Mouse (Mus musculus) thymus, postnatal 0 days (tissue): ENCODE data around the gene Gm3893. TPM values are rescaled to one million over a fixed set of nuclear protein-coding genes. Genes with fewer than 3 reads are reported as not detected.
"Not testable (repeated sequence)": the region's sequence is repeated elsewhere in the genome, so short reads cannot be mapped to it uniquely, and the experiment has no call there.

Source experiments
- DNase-seq: peaks from one replicate; pipeline ENCODE4 v3.0.0-alpha.2; 2015; ENCODE audit warnings: low spot score
- polyA plus RNA-seq: library from polyadenylated mRNA; unstranded; fragments of >200 nt; fragmentation: Nextera tagmentation; extraction: Ambion mirVana; gene quantifications from 2 replicates; pipeline ENCODE4 v1.2.1, GENCODE M21; 2015

Gm3893 gene
- not detected in 2 replicates for polyA plus RNA-seq

GRCm38 (mm10) chr4:42090907-42091306, at the start of gene Gm3893:
TSS of gene Gm3893 (plus strand) at chr4:42091207.
- DNase-seq: not testable (repeated sequence)

- DNase-seq: not testable (repeated sequence)
Measured at GRCm38 (mm10) chr4:42114517-42114916, 23.5 kb downstream of the Gm3893 start, which contains the start of gene Gm13304. TSS of gene Gm13304 (plus strand) at chr4:42114817.

Other genes with a start within 250 kb of the Gm3893 start
- 9.6 and 19.1 TPM in 2 replicates for gene Gm21541, start 187.6 kb upstream of the Gm3893 start, polyA plus RNA-seq
- gene Gm20878, start 149.6 kb upstream of the Gm3893 start, polyA plus RNA-seq: 0.68 and 2.6 TPM in 2 replicates
- gene Fam205a4, start 125.1 kb upstream of the Gm3893 start, polyA plus RNA-seq: not detected in 2 replicates
- not detected in 2 replicates for gene Gm21093, start 56.5 kb upstream of the Gm3893 start, polyA plus RNA-seq
- 9.7 and 13.6 TPM in 2 replicates for gene Gm13304, start 23.6 kb downstream of the Gm3893 start, polyA plus RNA-seq
- 13.1 TPM in 1 of 2 replicates, not detected in the other for gene Gm13306, start 62.2 kb downstream of the Gm3893 start, polyA plus RNA-seq
- 23.3 and 23.5 TPM in 2 replicates for gene Gm13305, start 77.4 kb downstream of the Gm3893 start, polyA plus RNA-seq
- not detected in 2 replicates for gene Gm10600, start 149.4 kb downstream of the Gm3893 start, polyA plus RNA-seq
- gene Ccl21b, start 164.6 kb downstream of the Gm3893 start, polyA plus RNA-seq: not detected in 2 replicates
- gene Gm21953, start 203.1 kb downstream of the Gm3893 start, polyA plus RNA-seq: not detected in 2 replicates
- gene Fam205a3, start 227.1 kb downstream of the Gm3893 start, polyA plus RNA-seq: 0.04 and 0.06 TPM in 2 replicates